Mouse (Mus musculus): ENCODE measurements at regions not wholly inside any gene's neighbourhood (a gene's known extent, or its start where the extent isn't known, plus 50 kb on each side); places are given as distances from the start of the nearest gene placed in this dataset.
"Not testable (repeated sequence)": the region's sequence is repeated elsewhere in the genome, so short reads cannot be mapped to it uniquely, and the experiment has no call there.

- peak; percentile 24 for DNase-seq (ENCODE audit: low read depth, low spot score)
Measured at GRCm38 (mm10) chr10:84302821-84303520, 137.4 kb downstream of the Nuak1 start.

GRCm38 (mm10) chr10:84308746-84309145 is 131.7 kb downstream of the Nuak1 start:
- DNase-seq (ENCODE audit: low read depth, low spot score): not testable (repeated sequence)

- no peak for DNase-seq (ENCODE audit: low read depth, low spot score)
Measured at GRCm38 (mm10) chr10:84310653-84311052, 129.7 kb downstream of the Nuak1 start.

- no peak for DNase-seq (ENCODE audit: low read depth, low spot score)
Measured at GRCm38 (mm10) chr10:84312656-84313055, 127.7 kb downstream of the Nuak1 start.

- no peak for DNase-seq (ENCODE audit: low read depth, low spot score)
Measured at GRCm38 (mm10) chr10:84316857-84317256, 123.5 kb downstream of the Nuak1 start.

- DNase-seq (ENCODE audit: low read depth, low spot score): peak; percentile 20
Measured at GRCm38 (mm10) chr10:84317960-84318359, 122.4 kb downstream of the Nuak1 start.
